Mouse (Mus musculus): Measurements from ENCODE around the gene Coil.

GRCm38 (mm10) chr11:88970202-88970732 is at the start of gene Coil:
- TF ChIP-seq FLI1 (IDR thresholded peaks at IDR 0.05; ENCODE audit: low read length), result no peak
- no peak for TF ChIP-seq GATA1 (IDR thresholded peaks at IDR 0.05; ENCODE audit: borderline replicate concordance, low read length)
